Comparison of ENCODE assay signal across 11 mouse cellular contexts in genomic region chr5:16098766-16099165, GRCm38 (mm10).
"Had no signal": no experiment of that assay in that cellular context is flagged by ENCODE, and none has a peak within 500 bp of the region (broad histone marks: within the 10 kb centered on the region; RNA-seq: fewer than 3 reads in every experiment).

No protein-coding gene starts in this region.

- DNase-seq: gastrocnemius, postnatal 10 days; gastrocnemius, postnatal 25 days; heart, adult 11 months; heart, adult 2 months; heart, postnatal 14 days; heart, postnatal 36 days; kidney, adult 18-20 months; kidney, adult 8-10 months; kidney, postnatal 10 days; kidney, postnatal 25 days; kidney, postnatal 4 days had no signal
